Mouse (Mus musculus): ENCODE results near the gene Cdc42se2. TPM values are rescaled to one million over a fixed set of nuclear protein-coding genes. Genes with fewer than 3 reads are reported as not detected.

The Cdc42se2 gene
- polyA plus RNA-seq, 1 experiment from 2014 or later = 184 TPM

GRCm38 (mm10) chr11:54728371-54728770, 59.1 kb downstream of the Cdc42se2 start:
- Histone ChIP-seq H3K4me3 (replicated peaks; ENCODE audit: low read length) (no peak overlapping the region), H3K9me3 (ENCODE audit: control insufficient read depth, low read length) (no peaks in the 10 kb centered on the region), H3K27ac (ENCODE audit: low read length) (no peak overlapping the region), H3K4me2 (ENCODE audit: low read length) (no peak overlapping the region), H3K9ac (replicated peaks; ENCODE audit: low read depth, low read length) (no peak overlapping the region), H3K4me1 (replicated peaks; ENCODE audit: control insufficient read depth, insufficient read depth, low read length) (peaks cover 7% of the 10 kb centered on the region), H3K27me3 (replicated peaks; ENCODE audit: control insufficient read depth, insufficient read depth, low read length) (no peaks in the 10 kb centered on the region), H3K36me3 (ENCODE audit: control insufficient read depth, insufficient read depth) (peaks cover 12% of the 10 kb centered on the region)
- ATAC-seq = no peak
- 87% methylated on average over 2 of the region's 2 CpGs for WGBS

- Histone ChIP-seq H3K4me1 (replicated peaks; ENCODE audit: control insufficient read depth, insufficient read depth, low read length) (peaks cover 7% of the 10 kb centered on the region), H3K4me3 (replicated peaks; ENCODE audit: low read length) (no peak overlapping the region), H3K4me2 (ENCODE audit: low read length) (no peak overlapping the region), H3K27ac (ENCODE audit: low read length) (no peak overlapping the region), H3K9me3 (ENCODE audit: control insufficient read depth, low read length) (no peaks in the 10 kb centered on the region), H3K36me3 (ENCODE audit: control insufficient read depth, insufficient read depth) (peaks cover 13% of the 10 kb centered on the region), H3K27me3 (replicated peaks; ENCODE audit: control insufficient read depth, insufficient read depth, low read length) (no peaks in the 10 kb centered on the region), H3K9ac (replicated peaks; ENCODE audit: low read depth, low read length) (no peak overlapping the region)
- ATAC-seq = no peak
- 66% methylated on average over 5 of the region's 5 CpGs for WGBS
Observed at GRCm38 (mm10) chr11:54727327-54727901, 60.1 kb downstream of the Cdc42se2 start.

DNA sequence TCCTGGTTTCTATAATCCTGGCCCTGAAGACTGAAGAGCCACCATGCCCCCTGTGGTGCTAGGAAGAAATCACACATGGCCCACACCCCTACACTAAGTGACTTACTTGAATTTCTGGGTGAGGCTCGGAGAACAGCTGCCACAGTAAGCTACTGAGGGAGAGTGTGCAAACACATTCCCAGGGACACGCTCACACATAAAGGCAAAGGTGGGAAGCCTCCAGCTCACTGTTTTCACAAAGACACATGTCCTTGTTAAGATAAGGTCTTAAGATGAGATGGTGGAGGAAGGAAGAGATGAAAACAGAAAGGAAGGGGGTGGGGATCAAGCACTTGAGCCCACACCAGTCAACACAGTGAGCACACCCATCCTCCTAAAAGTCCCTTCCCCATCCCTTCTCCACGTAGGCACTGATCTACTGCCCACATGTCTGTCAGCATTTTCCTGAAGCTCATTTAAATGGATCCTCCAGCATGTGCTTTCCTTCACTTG, 60.9 kb downstream of the Cdc42se2 start:
- no peak overlapping the region for H3K9ac ChIP-seq (replicated peaks; ENCODE audit: low read depth, low read length)
- H3K27ac ChIP-seq (ENCODE audit: low read length) = no peak overlapping the region
- H3K4me1 ChIP-seq (replicated peaks; ENCODE audit: control insufficient read depth, insufficient read depth, low read length) = peaks cover 7% of the 10 kb centered on the region
- H3K27me3 ChIP-seq (replicated peaks; ENCODE audit: control insufficient read depth, insufficient read depth, low read length) = no peaks in the 10 kb centered on the region
- ATAC-seq = no peak
- H3K4me2 ChIP-seq (ENCODE audit: low read length) = no peak overlapping the region
- H3K36me3 ChIP-seq (ENCODE audit: control insufficient read depth, insufficient read depth) = peaks cover 20% of the 10 kb centered on the region
- WGBS = 86% methylated on average over 3 of the region's 3 CpGs
- no peak overlapping the region for H3K4me3 ChIP-seq (replicated peaks; ENCODE audit: low read length)
- H3K9me3 ChIP-seq (ENCODE audit: control insufficient read depth, low read length) = no peaks in the 10 kb centered on the region

GRCm38 (mm10) chr11:54724353-54725034, 63.0 kb downstream of the Cdc42se2 start:
- Histone ChIP-seq H3K36me3 (ENCODE audit: control insufficient read depth, insufficient read depth) (peaks cover 20% of the 10 kb centered on the region), H3K27me3 (replicated peaks; ENCODE audit: control insufficient read depth, insufficient read depth, low read length) (no peaks in the 10 kb centered on the region), H3K9me3 (ENCODE audit: control insufficient read depth, low read length) (no peaks in the 10 kb centered on the region), H3K27ac (ENCODE audit: low read length) (0 out of 2 replicates have a peak overlapping the region, but pooled peaks have one; percentile 14), H3K4me3 (replicated peaks; ENCODE audit: low read length) (no peak overlapping the region), H3K9ac (replicated peaks; ENCODE audit: low read depth, low read length) (no peak overlapping the region), H3K4me1 (replicated peaks; ENCODE audit: control insufficient read depth, insufficient read depth, low read length) (peaks cover 7% of the 10 kb centered on the region), H3K4me2 (ENCODE audit: low read length) (no peak overlapping the region)
- WGBS = 73% methylated on average over 4 of the region's 4 CpGs
- ATAC-seq = no peak; the same call in 1 of the 2 replicates

- Histone ChIP-seq H3K27me3 (replicated peaks; ENCODE audit: control insufficient read depth, insufficient read depth, low read length) (no peaks in the 10 kb centered on the region), H3K9me3 (ENCODE audit: control insufficient read depth, low read length) (no peaks in the 10 kb centered on the region), H3K36me3 (ENCODE audit: control insufficient read depth, insufficient read depth) (peaks cover 18% of the 10 kb centered on the region), H3K4me1 (replicated peaks; ENCODE audit: control insufficient read depth, insufficient read depth, low read length) (peaks cover 7% of the 10 kb centered on the region), H3K27ac (ENCODE audit: low read length) (no peak overlapping the region), H3K4me2 (ENCODE audit: low read length) (no peak overlapping the region), H3K4me3 (replicated peaks; ENCODE audit: low read length) (no peak overlapping the region), H3K9ac (replicated peaks; ENCODE audit: low read depth, low read length) (no peak overlapping the region)
- 90% methylated on average over 6 of the region's 6 CpGs for WGBS
- no peak for ATAC-seq
Observed at GRCm38 (mm10) chr11:54722057-54722456, 65.4 kb downstream of the Cdc42se2 start.

DNA sequence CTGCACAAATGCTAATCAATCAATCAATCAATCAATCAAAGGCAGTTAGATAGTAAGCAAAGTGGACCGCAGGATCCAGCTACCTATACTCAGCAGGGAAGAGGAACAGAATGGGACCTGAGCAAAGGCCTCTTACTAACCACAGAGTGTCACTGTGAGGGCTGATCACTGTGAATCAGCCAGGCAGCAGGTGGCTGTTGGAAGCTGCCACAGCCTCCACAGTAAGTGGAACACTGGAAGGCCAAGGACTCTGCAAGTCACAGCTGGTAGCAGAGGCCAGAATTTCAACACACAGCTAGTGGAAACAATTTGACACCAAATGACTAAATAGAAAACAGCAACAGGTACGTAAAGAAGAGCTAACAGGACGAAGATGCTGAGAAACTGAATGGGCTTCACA, 68.9 kb downstream of the Cdc42se2 start:
- 91% methylated on average over 3 of the region's 3 CpGs for WGBS
- no peak overlapping the region for H3K4me3 ChIP-seq (replicated peaks; ENCODE audit: low read length)
- no peak overlapping the region for H3K27ac ChIP-seq (ENCODE audit: low read length)

GRCm38 (mm10) chr11:54717893-54718292, 69.6 kb downstream of the Cdc42se2 start:
- no peak for ATAC-seq
- H3K4me1 ChIP-seq (replicated peaks; ENCODE audit: control insufficient read depth, insufficient read depth, low read length) = no peaks in the 10 kb centered on the region
- WGBS = 93% methylated on average over 3 of the region's 3 CpGs
- no peak overlapping the region for H3K4me3 ChIP-seq (replicated peaks; ENCODE audit: low read length)
- H3K27ac ChIP-seq (ENCODE audit: low read length) = no peak overlapping the region
- peaks cover 20% of the 10 kb centered on the region for H3K36me3 ChIP-seq (ENCODE audit: control insufficient read depth, insufficient read depth)
- no peak overlapping the region for H3K9ac ChIP-seq (replicated peaks; ENCODE audit: low read depth, low read length)
- no peak overlapping the region for H3K4me2 ChIP-seq (ENCODE audit: low read length)
- H3K9me3 ChIP-seq (ENCODE audit: control insufficient read depth, low read length) = no peaks in the 10 kb centered on the region
- H3K27me3 ChIP-seq (replicated peaks; ENCODE audit: control insufficient read depth, insufficient read depth, low read length) = no peaks in the 10 kb centered on the region

More for the DNA sequence above, 68.9 kb downstream of the Cdc42se2 start:
- no peak overlapping the region for H3K9ac ChIP-seq (replicated peaks; ENCODE audit: low read depth, low read length)
- H3K9me3 ChIP-seq (ENCODE audit: control insufficient read depth, low read length) = no peaks in the 10 kb centered on the region
- no peaks in the 10 kb centered on the region for H3K27me3 ChIP-seq (replicated peaks; ENCODE audit: control insufficient read depth, insufficient read depth, low read length)
- H3K4me2 ChIP-seq (ENCODE audit: low read length) = no peak overlapping the region
- no peaks in the 10 kb centered on the region for H3K4me1 ChIP-seq (replicated peaks; ENCODE audit: control insufficient read depth, insufficient read depth, low read length)
- ATAC-seq = no peak
- H3K36me3 ChIP-seq (ENCODE audit: control insufficient read depth, insufficient read depth) = peaks cover 26% of the 10 kb centered on the region

DNA sequence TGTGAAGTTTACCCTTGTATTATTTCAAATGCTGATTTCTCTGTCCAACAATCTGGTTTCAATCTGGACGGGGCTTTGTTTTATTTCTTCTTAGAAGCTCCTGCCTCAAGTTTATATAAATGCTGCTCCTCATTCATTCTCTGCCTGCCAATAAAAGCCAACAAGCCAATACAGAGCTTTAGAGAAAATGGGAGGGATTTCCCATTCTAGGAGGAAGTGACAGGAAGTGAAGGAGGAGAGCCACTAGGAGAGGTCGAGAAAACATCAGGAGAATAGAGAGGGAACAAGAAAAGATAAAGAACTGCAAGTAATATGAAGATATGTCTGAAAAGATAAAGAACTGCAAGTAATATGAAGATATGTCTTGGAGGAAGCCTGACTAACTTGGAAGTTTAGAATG, 74.6 kb downstream of the Cdc42se2 start:
- Histone ChIP-seq H3K36me3 (ENCODE audit: control insufficient read depth, insufficient read depth) (peaks cover 11% of the 10 kb centered on the region), H3K9me3 (ENCODE audit: control insufficient read depth, low read length) (no peaks in the 10 kb centered on the region), H3K27ac (ENCODE audit: low read length) (no peak overlapping the region), H3K4me1 (replicated peaks; ENCODE audit: control insufficient read depth, insufficient read depth, low read length) (0 out of 2 replicates have a peak, but pooled peaks cover 3% of the 10 kb centered on the region), H3K4me2 (ENCODE audit: low read length) (no peak overlapping the region), H3K27me3 (replicated peaks; ENCODE audit: control insufficient read depth, insufficient read depth, low read length) (no peaks in the 10 kb centered on the region), H3K9ac (replicated peaks; ENCODE audit: low read depth, low read length) (no peak overlapping the region), H3K4me3 (replicated peaks; ENCODE audit: low read length) (no peak overlapping the region)
- no peak for ATAC-seq
- 78% methylated on average over 2 of the region's 2 CpGs for WGBS

DNA sequence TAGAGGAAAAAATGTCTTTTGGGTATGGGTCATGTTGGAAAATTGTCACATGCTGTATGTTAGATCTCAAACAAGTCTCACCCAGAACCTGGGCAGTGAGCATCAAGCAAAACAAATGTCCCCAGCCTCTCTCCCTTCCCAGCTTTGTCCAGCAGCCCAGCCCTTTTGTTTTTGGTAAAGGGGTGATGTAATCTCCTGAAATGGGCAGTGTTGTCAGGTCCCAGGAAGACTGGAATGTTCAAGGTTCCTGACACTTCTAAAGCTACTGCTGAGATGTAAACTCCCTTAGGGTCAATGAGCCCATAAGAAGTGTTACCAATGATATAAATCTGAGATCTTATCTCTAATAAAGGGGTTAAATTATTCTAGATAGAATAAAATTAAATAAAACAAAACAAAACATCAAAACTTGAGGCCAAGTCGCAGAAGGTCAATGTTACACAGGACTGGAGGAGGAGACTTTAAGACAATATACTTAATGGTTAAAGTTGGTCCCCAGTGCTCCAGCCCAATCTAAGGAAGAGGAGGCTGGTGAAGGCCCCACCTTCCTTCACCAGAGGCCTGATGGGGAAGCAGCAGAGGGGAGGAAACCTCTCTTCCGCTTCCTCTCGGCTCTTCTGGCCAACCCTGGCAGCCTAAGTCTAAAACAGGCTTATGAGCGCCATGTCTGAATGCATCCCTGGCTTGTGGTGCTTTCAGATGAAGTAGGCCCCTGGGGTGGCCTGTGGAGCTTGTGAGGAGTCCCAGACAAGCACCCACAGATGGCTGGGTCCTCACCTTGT, 76.8 kb downstream of the Cdc42se2 start:
- Histone ChIP-seq H3K27me3 (replicated peaks; ENCODE audit: control insufficient read depth, insufficient read depth, low read length) (no peaks in the 10 kb centered on the region), H3K9me3 (ENCODE audit: control insufficient read depth, low read length) (no peaks in the 10 kb centered on the region), H3K4me3 (replicated peaks; ENCODE audit: low read length) (no peak overlapping the region), H3K4me2 (ENCODE audit: low read length) (no peak overlapping the region), H3K27ac (ENCODE audit: low read length) (no peak overlapping the region), H3K9ac (replicated peaks; ENCODE audit: low read depth, low read length) (no peak overlapping the region), H3K4me1 (replicated peaks; ENCODE audit: control insufficient read depth, insufficient read depth, low read length) (0 out of 2 replicates have a peak, but pooled peaks cover 3% of the 10 kb centered on the region), H3K36me3 (ENCODE audit: control insufficient read depth, insufficient read depth) (peaks cover 3% of the 10 kb centered on the region)
- 87% methylated on average over 4 of the region's 4 CpGs for WGBS
- ATAC-seq = no peak

Data from forebrain, embryonic 16.5 days (tissue).